Mouse (Mus musculus) stomach, postnatal 0 days (tissue): Measurements from ENCODE around the gene Fam53b. TPM values are rescaled to one million over a fixed set of nuclear protein-coding genes. Genes with fewer than 3 reads are reported as not detected.
"Not testable (repeated sequence)": the region's sequence is repeated elsewhere in the genome, so short reads cannot be mapped to it uniquely, and the experiment has no call there.

Experiments used
- ATAC-seq: fragments of 200-750 bp; cut with Nextera tagmentation; 2 replicates; pipeline ENCODE4 v1.8.0; 2017; ENCODE audit not compliant: low FRiP score, low TSS enrichment
- DNase-seq: peaks from one replicate; pipeline ENCODE4 v3.0.0-alpha.2; 2016; ENCODE audit warnings: low spot score
- H3K27ac ChIP-seq: fragments of 300-500 bp; sonication (generic); replicated peaks from 2 replicates; pipeline ENCODE4 v1.5.1; 2014; ENCODE audit warnings: mild to moderate bottlenecking, control low read depth
- H3K27me3 ChIP-seq: fragments of 300-500 bp; sonication (generic); 2 replicates; pipeline ENCODE4 v1.6.1; 2014; ENCODE audit warnings: low read length; ENCODE audit not compliant: control insufficient read depth, insufficient read depth
- H3K36me3 ChIP-seq: fragments of 300-500 bp; sonication (generic); 2 replicates; pipeline ENCODE4 v1.6.1; 2014; ENCODE audit warnings: low read length, mixed read lengths; ENCODE audit not compliant: control insufficient read depth, insufficient read depth
- H3K4me1 ChIP-seq: fragments of 300-500 bp; sonication (generic); replicated peaks from 2 replicates; pipeline ENCODE4 v1.6.1; 2014; ENCODE audit warnings: antibody characterized with exemption; ENCODE audit not compliant: control insufficient read depth, insufficient read depth
- H3K4me2 ChIP-seq: fragments of 300-500 bp; sonication (generic); replicated peaks from 2 replicates; pipeline ENCODE4 v1.6.1; 2014; ENCODE audit warnings: low read depth, mild to moderate bottlenecking, control low read depth, moderate library complexity
- H3K4me3 ChIP-seq: fragments of 300-500 bp; sonication (generic); 2 replicates; pipeline ENCODE4 v1.5.1; 2014; ENCODE audit warnings: low read depth, low read length, control low read depth
- H3K9ac ChIP-seq: fragments of 300-500 bp; sonication (generic); 2 replicates; pipeline ENCODE4 v1.6.1; 2014; ENCODE audit warnings: mild to moderate bottlenecking, low read length, control low read depth, mixed read lengths
- H3K9me3 ChIP-seq: fragments of 300-500 bp; sonication (generic); 2 replicates; pipeline ENCODE4 v1.6.1; 2016; ENCODE audit warnings: low read length; ENCODE audit not compliant: control insufficient read depth
- CTCF ChIP-seq: IDR thresholded peaks from 2 replicates; pipeline ENCODE4 v1.5.1; 2016; ENCODE audit warnings: antibody characterized with exemption, low read depth, mild to moderate bottlenecking, moderate library complexity
- EP300 ChIP-seq: optimal IDR thresholded peaks from 2 replicates; pipeline ENCODE3; 2016; ENCODE audit warnings: antibody characterized with exemption
- whole genome bisulfite sequencing: fragments of 180-500 bp; shearing (Covaris S2); extraction: QIAGEN DNeasy Blood & Tissue Kit; methylation state at CpG from one replicate; pipeline ENCODE4 v1.1.7; 2014; 5-methylcytosine and 5-hydroxymethylcytosine counted together
- polyA plus RNA-seq: library from polyadenylated mRNA; unstranded; fragments of >200 nt; fragmentation: Nextera tagmentation; extraction: Ambion mirVana; gene quantifications from 2 replicates; pipeline ENCODE4 v1.2.1, GENCODE M21; 2015

Gene Fam53b
- polyA plus RNA-seq, 1 experiment from 2014 or later: 8.5 TPM

DNA sequence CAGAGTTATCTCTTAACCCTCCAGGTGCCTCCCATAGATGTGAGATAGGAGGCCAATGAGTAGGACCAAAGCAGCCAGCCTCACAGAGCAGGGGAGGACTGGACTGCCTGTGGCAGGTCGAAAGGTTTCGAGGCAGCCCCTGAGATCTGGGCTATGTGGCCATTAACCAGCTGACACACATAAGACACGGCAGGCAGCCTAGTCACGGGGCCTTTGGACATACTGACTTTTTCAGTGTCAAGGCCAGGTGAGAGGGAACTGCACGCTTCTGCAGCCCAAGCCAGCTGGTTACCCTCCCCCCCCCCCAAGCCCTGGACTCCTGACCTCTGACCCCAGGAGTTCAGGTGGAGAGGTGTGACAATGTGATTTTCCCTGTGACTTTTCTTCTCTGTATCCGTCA, 148.9 kb downstream of the Fam53b start:
- Histone ChIP-seq H3K4me1 (peaks cover 6% of the 10 kb centered on the region; the same call in 1 of the 2 replicates), H3K9ac (no peak overlapping the region), H3K4me2 (no peak overlapping the region), H3K4me3 (no peak overlapping the region), H3K9me3 (no peaks in the 10 kb centered on the region), H3K27me3 (no peaks in the 10 kb centered on the region), H3K27ac (no peak overlapping the region), H3K36me3 (no peaks in the 10 kb centered on the region)
- WGBS: 78% methylated on average over 6 of the region's 6 CpGs
- TF ChIP-seq CTCF (no peak), EP300 (no peak)
- no peak for DNase-seq
- no peak for ATAC-seq

DNA sequence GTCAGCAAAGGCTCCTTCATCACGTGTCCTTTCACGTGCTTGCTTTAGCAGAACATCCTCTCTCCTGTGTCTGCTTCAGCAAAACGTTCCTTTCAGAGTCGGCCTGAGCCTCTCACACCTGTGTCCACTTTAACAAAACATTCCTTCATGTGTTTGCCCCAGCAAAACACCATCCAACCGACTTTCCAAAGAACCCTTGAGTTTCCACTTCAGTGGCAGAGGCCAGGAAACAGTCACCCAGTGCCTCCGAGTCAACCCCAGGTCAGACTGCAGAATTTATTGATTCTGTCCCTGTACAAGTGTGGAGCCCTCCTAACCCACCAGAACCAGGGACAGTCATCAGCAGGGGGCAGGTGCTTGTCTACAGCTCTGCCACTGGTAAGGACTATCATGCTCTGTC, 150.9 kb downstream of the Fam53b start:
- not testable (repeated sequence) for DNase-seq, H3K9ac ChIP-seq, ATAC-seq, H3K4me1 ChIP-seq, H3K27me3 ChIP-seq, H3K36me3 ChIP-seq, H3K9me3 ChIP-seq, H3K4me2 ChIP-seq, H3K27ac ChIP-seq, H3K4me3 ChIP-seq
- 60% methylated on average over 6 of the region's 6 CpGs for WGBS

Other genes starting within 250 kb of the Fam53b start
- gene Oat, start 237.5 kb downstream of the Fam53b start, polyA plus RNA-seq: 139 and 155 TPM in 2 replicates
- not detected in 2 replicates for gene Nkx1-2, start 214.2 kb downstream of the Fam53b start, polyA plus RNA-seq
- gene Lhpp, start 203.2 kb downstream of the Fam53b start, polyA plus RNA-seq: 8.0 and 9.3 TPM in 2 replicates
- gene Eef1akmt2, start 38.8 kb upstream of the Fam53b start, polyA plus RNA-seq: 39.0 and 39.9 TPM in 2 replicates
- 18.7 and 20.2 TPM in 2 replicates for gene Abraxas2, start 45.3 kb upstream of the Fam53b start, polyA plus RNA-seq
- gene Zranb1, start 117.3 kb upstream of the Fam53b start, polyA plus RNA-seq: 16.9 and 17.9 TPM in 2 replicates